Mouse (Mus musculus) kidney, adult 2 months (tissue): ENCODE measurements at regions not wholly inside any gene's neighbourhood (a gene's known extent, or its start where the extent isn't known, plus 50 kb on each side); places are given as distances from the start of the nearest gene placed in this dataset.

Experiments used
- CTCF ChIP-seq: fragments of 200-500 bp; conservative IDR thresholded peaks from 2 replicates; pipeline ENCODE4 v1.5.1; 2011; ENCODE audit warnings: low read depth, mild to moderate bottlenecking, control low read depth, low read length, moderate library complexity, mixed read lengths; ENCODE audit not compliant: insufficient read depth, insufficient read length
- POLR2A ChIP-seq: fragments of 200-500 bp; IDR thresholded peaks from one replicate; pipeline ENCODE4 v1.6.1; 2011; ENCODE audit warnings: low read depth, low read length, control low read depth

DNA sequence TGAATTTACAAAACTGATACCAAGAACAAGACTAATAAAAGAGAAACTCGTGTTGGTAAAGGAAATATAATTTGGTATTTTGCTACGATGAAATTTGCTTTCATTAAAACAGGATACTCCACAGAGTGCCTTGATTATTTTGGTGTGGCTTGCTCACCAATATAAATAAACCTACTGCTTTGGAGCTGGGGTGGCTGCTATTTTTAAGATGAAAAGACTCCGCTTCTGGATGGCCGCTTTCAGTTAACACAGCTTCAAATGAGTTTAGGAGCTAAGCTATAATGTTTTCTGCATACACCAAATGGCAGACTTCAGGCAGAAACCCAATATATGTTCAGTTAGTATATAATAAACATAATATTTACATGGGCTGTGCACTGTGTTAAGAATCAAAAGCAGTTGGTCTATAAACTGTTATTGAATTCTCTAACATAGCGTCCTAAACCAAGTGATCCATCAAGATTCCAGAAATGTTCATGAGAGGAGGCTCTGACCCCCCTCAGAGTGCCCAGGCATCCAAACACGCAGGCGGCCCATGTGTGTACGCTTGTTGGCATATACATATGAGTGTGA lies 215.1 kb upstream of the Pou3f3 start:
- TF ChIP-seq CTCF (no peak), POLR2A (no peak)
